Mouse (Mus musculus): ENCODE measurements at regions not wholly inside any gene's neighbourhood (a gene's known extent, or its start where the extent isn't known, plus 50 kb on each side); places are given as distances from the start of the nearest gene placed in this dataset.

- ATAC-seq (ENCODE audit: low FRiP score, low TSS enrichment), result no peak
- H3K9ac ChIP-seq (replicated peaks; ENCODE audit: low read length), result no peak overlapping the region
- H3K27me3 ChIP-seq (ENCODE audit: control insufficient read depth, insufficient read depth, low read length), result no peaks in the 10 kb centered on the region
- H3K4me1 ChIP-seq (ENCODE audit: control insufficient read depth, insufficient read depth, low read length), result peaks cover 8% of the 10 kb centered on the region; the same call in 1 of the 2 replicates
- DNase-seq, result no peak
- no peak overlapping the region for H3K4me3 ChIP-seq (replicated peaks; ENCODE audit: low read depth, low read length)
- WGBS, result 76% methylated on average over 2 of the region's 2 CpGs
- H3K9me3 ChIP-seq (ENCODE audit: control insufficient read depth, low read length), result no peaks in the 10 kb centered on the region
- H3K4me2 ChIP-seq (ENCODE audit: low read length), result no peak overlapping the region
- no peak overlapping the region for H3K27ac ChIP-seq (replicated peaks; ENCODE audit: low read depth, low read length)
- no peaks in the 10 kb centered on the region for H3K36me3 ChIP-seq (ENCODE audit: control insufficient read depth, insufficient read depth, low read length)
These were observed 79.4 kb upstream of the Ccnd1 start for GRCm38 (mm10) chr7:145019137-145019536.

GRCm38 (mm10) chr7:145018149-145018548 is 78.4 kb upstream of the Ccnd1 start:
- WGBS, result 95% methylated on average over 3 of the region's 3 CpGs
- H3K9me3 ChIP-seq (ENCODE audit: control insufficient read depth, low read length), result no peaks in the 10 kb centered on the region
- H3K36me3 ChIP-seq (ENCODE audit: control insufficient read depth, insufficient read depth, low read length), result no peaks in the 10 kb centered on the region
- H3K4me2 ChIP-seq (ENCODE audit: low read length), result no peak overlapping the region
- ATAC-seq (ENCODE audit: low FRiP score, low TSS enrichment), result no peak
- no peak overlapping the region for H3K4me3 ChIP-seq (replicated peaks; ENCODE audit: low read depth, low read length)
- no peaks in the 10 kb centered on the region for H3K27me3 ChIP-seq (ENCODE audit: control insufficient read depth, insufficient read depth, low read length)
- H3K27ac ChIP-seq (replicated peaks; ENCODE audit: low read depth, low read length), result no peak overlapping the region
- H3K4me1 ChIP-seq (ENCODE audit: control insufficient read depth, insufficient read depth, low read length), result peaks cover 8% of the 10 kb centered on the region; the same call in 1 of the 2 replicates
- DNase-seq, result no peak
- H3K9ac ChIP-seq (replicated peaks; ENCODE audit: low read length), result no peak overlapping the region

- Histone ChIP-seq H3K27ac (replicated peaks; ENCODE audit: low read depth, low read length) (peak overlapping the region; percentile 52; the same call in 1 of the 2 replicates), H3K4me1 (ENCODE audit: control insufficient read depth, insufficient read depth, low read length) (peaks cover 8% of the 10 kb centered on the region; the same call in 1 of the 2 replicates), H3K9me3 (ENCODE audit: control insufficient read depth, low read length) (no peaks in the 10 kb centered on the region), H3K4me3 (replicated peaks; ENCODE audit: low read depth, low read length) (no peak overlapping the region), H3K9ac (replicated peaks; ENCODE audit: low read length) (0 out of 2 replicates have a peak overlapping the region, but pooled peaks have one; percentile 12), H3K4me2 (ENCODE audit: low read length) (no peak overlapping the region), H3K36me3 (ENCODE audit: control insufficient read depth, insufficient read depth, low read length) (no peaks in the 10 kb centered on the region), H3K27me3 (ENCODE audit: control insufficient read depth, insufficient read depth, low read length) (no peaks in the 10 kb centered on the region)
- DNase-seq (peak; percentile 45), ATAC-seq (ENCODE audit: low FRiP score, low TSS enrichment) (peak; percentile 43; the same call in 1 of the 2 replicates)
- 14% methylated on average over 22 of the region's 22 CpGs for WGBS
These were observed 75.8 kb upstream of the Ccnd1 start for GRCm38 (mm10) chr7:145015463-145016085.

GRCm38 (mm10) chr7:145010757-145011156 is 71.0 kb upstream of the Ccnd1 start:
- 75% methylated on average over 4 of the region's 4 CpGs for WGBS
- Histone ChIP-seq H3K36me3 (ENCODE audit: control insufficient read depth, insufficient read depth, low read length) (no peaks in the 10 kb centered on the region), H3K4me3 (replicated peaks; ENCODE audit: low read depth, low read length) (no peak overlapping the region), H3K4me1 (ENCODE audit: control insufficient read depth, insufficient read depth, low read length) (peaks cover 5% of the 10 kb centered on the region; the same call in 1 of the 2 replicates), H3K27me3 (ENCODE audit: control insufficient read depth, insufficient read depth, low read length) (no peaks in the 10 kb centered on the region), H3K4me2 (ENCODE audit: low read length) (no peak overlapping the region), H3K9ac (replicated peaks; ENCODE audit: low read length) (no peak overlapping the region), H3K9me3 (ENCODE audit: control insufficient read depth, low read length) (no peaks in the 10 kb centered on the region), H3K27ac (replicated peaks; ENCODE audit: low read depth, low read length) (no peak overlapping the region)
- no peak for DNase-seq
- ATAC-seq (ENCODE audit: low FRiP score, low TSS enrichment), result no peak

- no peak overlapping the region for H3K9ac ChIP-seq (replicated peaks; ENCODE audit: low read length)
- H3K27me3 ChIP-seq (ENCODE audit: control insufficient read depth, insufficient read depth, low read length), result no peaks in the 10 kb centered on the region
- DNase-seq (no peak), ATAC-seq (ENCODE audit: low FRiP score, low TSS enrichment) (no peak)
- H3K4me3 ChIP-seq (replicated peaks; ENCODE audit: low read depth, low read length), result no peak overlapping the region
- H3K9me3 ChIP-seq (ENCODE audit: control insufficient read depth, low read length), result no peaks in the 10 kb centered on the region
- no peak overlapping the region for H3K4me2 ChIP-seq (ENCODE audit: low read length)
- H3K4me1 ChIP-seq (ENCODE audit: control insufficient read depth, insufficient read depth, low read length), result no peaks in the 10 kb centered on the region
- no peak overlapping the region for H3K27ac ChIP-seq (replicated peaks; ENCODE audit: low read depth, low read length)
- H3K36me3 ChIP-seq (ENCODE audit: control insufficient read depth, insufficient read depth, low read length), result no peaks in the 10 kb centered on the region
- WGBS, result 74% methylated on average over 3 of the region's 3 CpGs
These were observed 70.3 kb upstream of the Ccnd1 start for GRCm38 (mm10) chr7:145010004-145010403.

- Histone ChIP-seq H3K4me2 (ENCODE audit: low read length) (no peak overlapping the region), H3K4me1 (ENCODE audit: control insufficient read depth, insufficient read depth, low read length) (no peaks in the 10 kb centered on the region), H3K36me3 (ENCODE audit: control insufficient read depth, insufficient read depth, low read length) (no peaks in the 10 kb centered on the region), H3K27me3 (ENCODE audit: control insufficient read depth, insufficient read depth, low read length) (no peaks in the 10 kb centered on the region), H3K9me3 (ENCODE audit: control insufficient read depth, low read length) (no peaks in the 10 kb centered on the region), H3K4me3 (replicated peaks; ENCODE audit: low read depth, low read length) (no peak overlapping the region), H3K9ac (replicated peaks; ENCODE audit: low read length) (no peak overlapping the region), H3K27ac (replicated peaks; ENCODE audit: low read depth, low read length) (no peak overlapping the region)
- ATAC-seq (ENCODE audit: low FRiP score, low TSS enrichment), result no peak
- DNase-seq, result no peak
- 71% methylated on average over 7 of the region's 7 CpGs for WGBS
These were observed 69.1 kb upstream of the Ccnd1 start for GRCm38 (mm10) chr7:145008662-145009333.

GRCm38 (mm10) chr7:145007216-145007615 is 67.5 kb upstream of the Ccnd1 start:
- H3K36me3 ChIP-seq (ENCODE audit: control insufficient read depth, insufficient read depth, low read length), result no peaks in the 10 kb centered on the region
- no peak for DNase-seq
- H3K9ac ChIP-seq (replicated peaks; ENCODE audit: low read length), result no peak overlapping the region
- WGBS, result 87% methylated on average over 2 of the region's 2 CpGs
- H3K4me3 ChIP-seq (replicated peaks; ENCODE audit: low read depth, low read length), result no peak overlapping the region
- H3K27ac ChIP-seq (replicated peaks; ENCODE audit: low read depth, low read length), result no peak overlapping the region
- H3K4me1 ChIP-seq (ENCODE audit: control insufficient read depth, insufficient read depth, low read length), result no peaks in the 10 kb centered on the region
- no peak for ATAC-seq (ENCODE audit: low FRiP score, low TSS enrichment)
- no peaks in the 10 kb centered on the region for H3K9me3 ChIP-seq (ENCODE audit: control insufficient read depth, low read length)
- H3K27me3 ChIP-seq (ENCODE audit: control insufficient read depth, insufficient read depth, low read length), result no peaks in the 10 kb centered on the region
- H3K4me2 ChIP-seq (ENCODE audit: low read length), result no peak overlapping the region

GRCm38 (mm10) chr7:145001503-145002084 is 61.9 kb upstream of the Ccnd1 start:
- Histone ChIP-seq H3K36me3 (ENCODE audit: control insufficient read depth, insufficient read depth, low read length) (no peaks in the 10 kb centered on the region), H3K4me3 (replicated peaks; ENCODE audit: low read depth, low read length) (no peak overlapping the region), H3K27me3 (ENCODE audit: control insufficient read depth, insufficient read depth, low read length) (no peaks in the 10 kb centered on the region), H3K9ac (replicated peaks; ENCODE audit: low read length) (no peak overlapping the region), H3K4me2 (ENCODE audit: low read length) (no peak overlapping the region), H3K4me1 (ENCODE audit: control insufficient read depth, insufficient read depth, low read length) (no peaks in the 10 kb centered on the region), H3K27ac (replicated peaks; ENCODE audit: low read depth, low read length) (no peak overlapping the region), H3K9me3 (ENCODE audit: control insufficient read depth, low read length) (no peaks in the 10 kb centered on the region)
- 74% methylated on average over 4 of the region's 4 CpGs for WGBS
- no peak for ATAC-seq (ENCODE audit: low FRiP score, low TSS enrichment)
- DNase-seq, result no peak
